Mouse (Mus musculus): ENCODE results near the gene Tdrd1.

DNA sequence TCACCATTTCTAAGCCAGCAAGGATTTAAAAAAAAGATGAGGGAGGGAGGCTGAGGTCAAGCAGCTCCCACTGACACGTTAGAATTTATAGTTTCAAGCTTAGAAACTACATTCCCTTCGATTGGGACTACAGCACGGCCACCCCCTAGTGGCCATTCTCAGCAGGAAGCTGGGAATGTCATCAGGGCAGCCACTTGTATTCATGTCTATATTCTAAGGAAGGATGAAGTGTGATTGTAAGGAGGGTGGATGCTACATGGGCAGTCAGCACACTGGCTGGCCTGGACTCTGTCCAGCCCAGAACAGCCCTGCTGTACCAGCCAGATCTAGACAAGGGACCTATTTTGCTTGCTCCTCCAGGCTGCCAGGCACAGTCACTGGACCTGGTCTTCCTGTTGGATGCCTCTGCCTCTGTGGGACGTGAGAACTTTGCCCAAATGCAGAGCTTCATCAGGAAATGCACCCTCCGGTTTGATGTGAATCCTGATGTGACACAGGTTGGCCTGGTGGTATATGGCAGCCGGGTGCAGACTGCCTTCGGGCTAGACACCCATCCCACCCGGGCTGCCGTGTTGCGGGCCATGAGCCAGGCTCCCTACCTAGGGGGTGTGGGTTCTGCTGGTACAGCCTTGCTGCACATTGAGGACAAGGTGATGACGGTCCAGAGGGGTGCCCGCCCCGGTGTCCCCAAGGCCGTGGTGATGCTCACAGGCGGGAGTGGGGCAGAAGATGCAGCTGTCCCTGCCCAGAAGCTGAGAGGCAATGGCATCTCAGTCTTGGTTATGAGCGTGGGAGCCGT lies 82.7 kb downstream of the Tdrd1 start:
- TF ChIP-seq ZNF384 (IDR thresholded peaks at IDR 0.05; ENCODE audit: low read depth, low read length) (no peak), ZC3H11A (IDR thresholded peaks at IDR 0.05; ENCODE audit: borderline replicate concordance, low read depth, low read length) (no peak), MAFK (IDR thresholded peaks at IDR 0.05; ENCODE audit: insufficient read depth, low read depth, low read length) (no peak), HCFC1 (IDR thresholded peaks at IDR 0.05; ENCODE audit: borderline replicate concordance, insufficient read depth, low read length) (no peak), CHD2 (IDR thresholded peaks at IDR 0.05; ENCODE audit: low read depth, low read length) (no peak)
